Mouse (Mus musculus): ENCODE measurements around the gene Hist1h2bl.
"Not testable (repeated sequence)": the region's sequence is repeated elsewhere in the genome, so short reads cannot be mapped to it uniquely, and the experiment has no call there.

- not testable (repeated sequence) for TF ChIP-seq EP300 (optimal IDR thresholded peaks at IDR 0.05); CTCF (IDR thresholded peaks at IDR 0.05; ENCODE audit: low read depth)
Observed at GRCm38 (mm10) chr13:21715864-21716539, at the start of gene Hist1h2bl, which contains the start of gene Hist1h2ai.
